Mouse (Mus musculus): ENCODE data around the gene Pax5.

Pax5 gene

GRCm38 (mm10) chr4:44535646-44536045, 174.6 kb downstream of the Pax5 start:
- no peak for DNase-seq

DNA sequence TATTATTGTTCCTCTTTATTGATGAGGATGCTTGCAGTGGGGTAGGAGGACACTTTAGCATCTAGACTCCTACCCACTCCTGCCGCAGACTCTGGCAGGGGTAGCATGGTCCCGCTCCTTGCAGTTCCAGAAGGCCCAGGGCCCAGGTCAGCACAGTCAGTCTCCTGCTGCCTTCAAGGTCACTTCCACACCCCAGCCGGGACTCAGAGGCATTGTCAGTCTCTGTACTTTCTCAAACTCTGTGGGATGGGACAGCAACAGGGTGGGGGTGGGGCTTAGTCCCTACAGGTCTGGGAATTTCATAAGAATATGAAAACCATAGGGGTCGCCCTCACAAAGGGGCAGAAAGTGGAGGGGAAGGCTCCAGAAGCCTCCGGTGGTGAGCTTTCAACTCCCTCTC, 177.0 kb downstream of the Pax5 start:
- no peak for DNase-seq

DNA sequence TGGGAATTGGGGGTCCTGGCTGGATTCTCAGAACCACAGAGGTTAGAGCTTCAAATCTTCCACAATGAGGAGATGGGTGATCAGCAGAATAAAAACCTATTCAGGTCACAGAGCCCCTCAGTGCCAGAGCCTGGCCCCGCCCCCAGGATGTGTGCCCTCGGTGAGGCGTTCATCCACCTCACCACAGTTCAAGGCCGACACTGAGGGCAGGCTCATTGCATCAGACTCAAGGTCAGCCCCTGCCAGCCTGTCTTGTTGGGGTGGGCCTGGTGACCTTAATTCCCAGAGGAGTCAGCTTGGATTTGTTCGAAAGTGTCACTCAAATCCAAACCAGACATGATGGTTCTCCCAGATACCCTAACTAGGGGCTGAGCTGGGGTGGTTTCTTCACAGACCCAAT, 177.6 kb downstream of the Pax5 start:
- no peak for DNase-seq

DNA sequence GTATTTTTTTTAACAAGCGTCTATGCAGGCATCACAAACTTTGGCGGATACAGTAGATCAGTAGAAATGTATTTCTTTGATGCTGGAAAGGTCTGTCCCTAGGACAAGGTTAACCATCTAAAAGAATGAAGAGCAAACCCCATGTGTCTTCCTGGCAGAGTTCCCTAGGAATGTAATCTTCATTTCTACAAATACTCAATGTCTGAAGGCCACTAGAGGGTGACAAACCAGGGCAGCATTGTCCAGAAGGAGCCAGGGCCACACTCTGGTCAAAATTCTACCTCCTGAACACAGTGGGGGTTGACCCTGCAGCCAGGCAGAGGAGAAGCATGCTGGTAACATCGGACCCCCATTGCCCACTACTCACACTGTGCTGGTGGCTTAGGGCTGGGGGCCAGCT, 185.0 kb downstream of the Pax5 start:
- DNase-seq = no peak

GRCm38 (mm10) chr4:44518923-44519322, 191.4 kb downstream of the Pax5 start:
- DNase-seq = no peak

- DNase-seq = no peak
Measured at GRCm38 (mm10) chr4:44513981-44514380, 196.3 kb downstream of the Pax5 start.

DNA sequence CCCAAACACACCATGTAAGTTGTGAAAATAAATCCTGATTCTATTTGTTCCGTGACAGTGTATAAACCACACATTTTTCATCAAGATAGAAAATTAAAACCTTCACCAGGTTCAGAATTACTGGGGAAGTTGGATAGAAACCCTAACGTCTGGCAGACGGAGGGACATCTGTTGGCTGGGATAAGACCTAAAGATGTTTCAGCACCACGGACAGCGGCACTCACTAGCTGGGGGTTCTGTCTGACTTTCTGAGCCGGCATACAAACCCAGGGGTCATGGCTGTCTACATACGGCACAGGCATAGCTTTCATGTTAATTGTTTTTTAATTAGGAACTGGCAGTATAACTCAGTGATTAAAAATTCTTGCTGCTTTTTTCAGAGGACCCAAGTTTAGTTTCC, 198.6 kb downstream of the Pax5 start:
- DNase-seq = no peak

GRCm38 (mm10) chr4:44508386-44509226, 201.7 kb downstream of the Pax5 start:
- DNase-seq = no peak

DNA sequence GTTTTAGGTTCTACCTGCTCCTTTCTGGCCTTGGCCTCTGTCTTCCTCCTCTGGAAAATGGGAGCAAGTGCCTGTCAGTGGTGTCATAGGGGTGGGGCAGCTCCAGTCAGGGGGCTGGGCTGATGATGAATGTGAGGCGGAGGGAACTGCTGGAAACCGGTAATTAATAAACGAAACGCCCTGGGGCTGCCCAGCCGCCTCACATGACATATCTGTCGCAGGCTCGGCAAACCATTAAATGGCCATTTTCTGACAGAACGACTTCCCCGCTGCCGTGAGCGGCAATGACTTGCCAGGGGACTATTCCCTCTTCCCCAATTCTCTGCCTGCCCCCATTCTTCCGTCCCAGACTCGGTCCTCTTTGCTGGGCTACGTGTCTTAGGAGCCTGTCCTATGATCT, 202.4 kb downstream of the Pax5 start:
- DNase-seq = no peak

DNA sequence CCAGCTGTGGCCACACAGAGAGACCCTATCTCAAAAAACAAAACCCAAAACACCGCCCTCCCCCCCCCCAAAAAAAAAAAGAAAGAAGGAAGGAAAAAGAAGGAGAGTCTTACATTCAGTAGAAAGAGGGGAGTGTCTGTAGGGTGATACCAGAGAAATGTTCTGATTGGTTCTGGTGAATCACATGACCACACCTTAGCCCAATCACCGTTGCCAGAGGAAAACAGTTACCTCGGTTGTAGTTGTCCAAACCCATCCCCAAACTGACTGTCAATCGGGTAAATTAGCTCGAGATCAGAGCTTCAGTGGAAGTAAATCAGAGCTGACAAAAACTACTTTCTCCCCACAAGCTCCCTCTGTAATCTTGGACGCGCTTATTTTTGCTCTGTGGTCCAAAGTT, 205.3 kb downstream of the Pax5 start:
- no peak for DNase-seq

DNA sequence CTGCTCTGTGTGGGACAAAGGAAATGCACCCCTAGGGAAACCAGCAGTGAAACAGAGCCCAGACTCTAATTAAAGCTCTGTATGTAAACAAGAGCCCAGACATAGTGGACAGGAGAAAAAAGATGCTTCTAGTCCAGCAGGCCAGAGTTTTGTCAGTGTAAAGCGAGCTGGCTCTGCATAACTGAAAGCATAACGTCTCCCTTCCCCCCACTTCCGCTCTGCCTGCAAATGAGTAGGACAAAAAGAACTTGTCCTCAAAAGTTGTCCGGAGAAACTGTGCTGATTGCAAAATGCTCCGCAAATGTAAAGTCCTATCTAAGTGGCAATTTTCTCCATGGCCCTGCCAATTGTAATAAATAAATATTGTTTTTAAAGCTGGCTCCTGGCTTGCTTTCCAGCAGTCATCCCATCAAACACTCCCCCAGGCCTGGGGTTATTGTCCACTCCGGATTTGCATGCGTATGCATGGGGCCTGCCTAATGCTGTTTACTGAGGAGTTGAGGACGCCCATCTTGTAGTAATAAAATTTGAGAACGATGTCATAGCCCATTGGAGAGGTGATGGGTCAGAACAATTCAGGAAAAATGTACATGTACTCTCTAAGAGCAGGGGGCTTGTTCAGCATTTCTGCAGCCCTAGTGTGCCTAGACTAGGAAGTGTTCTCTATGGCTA, 208.0 kb downstream of the Pax5 start:
- DNase-seq = no peak

DNA sequence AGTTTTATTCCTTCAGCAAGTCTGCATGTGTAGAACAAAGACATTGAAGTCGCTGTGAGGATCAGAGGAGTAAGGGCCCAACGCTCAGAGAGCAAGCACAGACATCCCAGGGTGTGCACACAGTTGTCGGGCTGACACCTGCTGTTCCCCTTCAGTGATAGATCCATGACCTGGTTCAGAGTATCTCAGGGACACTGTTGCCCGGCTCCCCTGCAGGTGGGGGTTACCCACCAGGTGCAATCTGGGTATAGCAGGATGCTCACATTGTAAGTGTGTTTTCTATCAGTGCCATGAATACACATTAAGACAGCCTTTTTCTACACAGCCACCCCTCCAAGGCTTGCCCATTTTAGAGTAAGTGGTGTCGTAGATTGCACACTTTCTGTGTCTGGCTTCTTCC, 212.1 kb downstream of the Pax5 start:
- no peak for DNase-seq

DNA sequence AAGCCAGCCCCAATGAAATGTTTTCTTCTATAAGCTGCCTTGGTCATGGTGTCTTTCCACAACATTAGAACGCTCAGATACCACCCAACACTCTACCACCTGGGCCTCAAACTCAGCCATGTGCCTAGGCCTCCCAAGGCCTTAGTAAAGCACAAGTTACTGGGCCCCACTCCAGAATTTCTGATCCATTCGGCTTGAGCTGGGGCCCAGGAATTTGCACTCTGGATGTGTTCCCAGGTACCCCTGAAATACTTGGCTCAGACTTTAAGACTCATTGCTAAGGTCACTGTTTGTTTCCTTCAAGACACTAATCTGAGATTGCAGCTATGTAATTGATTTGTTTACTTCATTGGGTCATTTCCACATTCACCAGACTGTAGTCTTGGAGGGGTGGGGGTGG, 214.5 kb downstream of the Pax5 start:
- DNase-seq = no peak

DNA sequence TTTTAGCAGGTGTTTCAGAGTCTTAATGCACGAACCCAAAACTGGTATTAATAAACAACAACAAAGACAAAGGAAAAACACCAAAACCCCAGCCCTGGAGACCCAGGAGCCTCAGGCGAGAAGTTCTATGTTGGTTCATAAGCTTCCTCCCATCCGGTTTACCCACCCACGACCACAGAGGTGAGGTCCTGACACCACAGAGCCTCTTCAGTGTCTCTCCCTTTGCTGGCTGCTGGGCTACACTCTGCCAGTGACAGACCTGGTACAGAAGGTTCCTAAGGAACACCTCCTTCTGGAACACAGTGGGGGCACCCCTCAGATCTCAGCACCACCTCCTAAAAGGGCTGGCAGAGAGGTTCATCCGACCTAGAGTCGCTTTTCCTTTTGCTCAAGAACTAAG, 216.5 kb downstream of the Pax5 start:
- DNase-seq = no peak

GRCm38 (mm10) chr4:44490872-44491271, 219.4 kb downstream of the Pax5 start:
- no peak for DNase-seq

- no peak for DNase-seq
Measured at GRCm38 (mm10) chr4:44488702-44489101, 221.6 kb downstream of the Pax5 start.

- no peak for DNase-seq
Measured at GRCm38 (mm10) chr4:44488219-44488618, 222.1 kb downstream of the Pax5 start.

DNA sequence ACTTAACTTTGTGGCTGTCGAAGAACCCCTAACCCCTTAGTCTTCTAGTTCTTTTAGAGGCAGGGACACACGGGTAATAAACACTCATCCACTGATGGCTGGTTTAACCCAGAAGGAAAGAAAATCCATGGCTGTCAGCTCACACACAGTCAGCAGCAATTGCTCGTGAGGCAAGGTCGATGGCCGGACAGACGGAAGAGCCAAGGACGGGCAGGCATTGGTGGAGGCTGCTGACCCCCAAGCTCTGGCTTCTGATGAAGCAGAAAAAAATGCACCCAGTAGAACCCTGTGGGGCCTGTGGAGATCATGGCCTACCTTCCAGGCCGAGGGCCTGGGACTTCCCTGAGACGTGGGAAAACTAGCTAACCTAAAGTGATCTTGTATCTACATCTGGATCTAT, 227.4 kb downstream of the Pax5 start:
- DNase-seq = no peak

GRCm38 (mm10) chr4:44479755-44480154, 230.5 kb downstream of the Pax5 start:
- DNase-seq = no peak
